Mouse (Mus musculus) forebrain, postnatal 0 days (tissue): ENCODE results near the gene Tnfrsf1b. TPM values are rescaled to one million over a fixed set of nuclear protein-coding genes. Genes with fewer than 3 reads are reported as not detected.
"Not testable (repeated sequence)": the region's sequence is repeated elsewhere in the genome, so short reads cannot be mapped to it uniquely, and the experiment has no call there.

Experiments
- ATAC-seq: fragments of 200-750 bp; cut with Nextera tagmentation; 2 replicates; pipeline ENCODE4 v1.8.0; 2017; ENCODE audit warnings: mild to moderate bottlenecking, moderate library complexity
- DNase-seq: peaks from one replicate; pipeline ENCODE4 v3.0.0-alpha.2; 2015
- H3K27ac ChIP-seq: fragments of 300-500 bp; sonication (generic); 2 replicates; pipeline ENCODE4 v1.5.1; 2014; ENCODE audit warnings: low read depth, mild to moderate bottlenecking, antibody characterized with exemption, low read length, moderate library complexity, mixed read lengths
- H3K27me3 ChIP-seq: fragments of 300-500 bp; sonication (generic); 2 replicates; pipeline ENCODE4 v1.6.1; 2014; ENCODE audit warnings: mild to moderate bottlenecking, low read length, mixed read lengths; ENCODE audit not compliant: insufficient read depth
- H3K36me3 ChIP-seq: fragments of 300-500 bp; sonication (generic); 2 replicates; pipeline ENCODE4 v1.6.1; 2014; ENCODE audit warnings: mild to moderate bottlenecking, moderate library complexity; ENCODE audit not compliant: insufficient read depth
- H3K4me1 ChIP-seq: fragments of 300-500 bp; sonication (generic); 2 replicates; pipeline ENCODE4 v1.6.1; 2014; ENCODE audit warnings: antibody characterized with exemption; ENCODE audit not compliant: insufficient read depth
- H3K4me2 ChIP-seq: fragments of 300-500 bp; sonication (generic); 2 replicates; pipeline ENCODE4 v1.6.1; 2014; ENCODE audit warnings: low read depth, mild to moderate bottlenecking, moderate library complexity
- H3K4me3 ChIP-seq: fragments of 300-500 bp; sonication (generic); 2 replicates; pipeline ENCODE4 v1.5.1; 2014; ENCODE audit warnings: low read depth, low read length, mixed read lengths
- H3K9ac ChIP-seq: fragments of 300-500 bp; sonication (generic); 2 replicates; pipeline ENCODE4 v1.6.1; 2014; ENCODE audit warnings: mild to moderate bottlenecking
- H3K9me3 ChIP-seq: fragments of 300-500 bp; sonication (generic); 2 replicates; pipeline ENCODE4 v1.6.1; 2016; ENCODE audit warnings: low read length
- CTCF ChIP-seq: sonication (generic); IDR thresholded peaks from 2 replicates; pipeline ENCODE4 v1.5.1; 2016; ENCODE audit warnings: antibody characterized with exemption, control low read depth, low read depth
- whole genome bisulfite sequencing: fragments of 180-500 bp; shearing (Covaris S2); extraction: QIAGEN DNeasy Blood & Tissue Kit; methylation state at CpG from one replicate; pipeline ENCODE4 v1.1.7; 2014; 5-methylcytosine and 5-hydroxymethylcytosine counted together
- polyA plus RNA-seq: library from polyadenylated mRNA; unstranded; fragments of >200 nt; fragmentation: Nextera tagmentation; extraction: Ambion mirVana; gene quantifications from 2 replicates; pipeline ENCODE4 v1.2.1, GENCODE M21; 2015
- total RNA-seq: library from RNA; depleted of rRNA; stranded (reverse); fragments of >200 nt; gene quantifications from 2 replicates; pipeline ENCODE4 v1.2.3, GENCODE M21; 2014; rRNA removed

The Tnfrsf1b gene
- total and polyA plus RNA-seq, 2 experiments from 2014 or later, result 2.4 to 10.7 TPM

GRCm38 (mm10) chr4:145193406-145193805 lies 53.3 kb downstream of the Tnfrsf1b start:
- H3K4me3 ChIP-seq, result peak overlapping the region; percentile 97
- no peaks in the 10 kb centered on the region for H3K27me3 ChIP-seq
- DNase-seq, result no peak
- no peak for ATAC-seq
- H3K4me1 ChIP-seq, result peaks cover 9% of the 10 kb centered on the region
- peaks cover 6% of the 10 kb centered on the region; the same call in 1 of the 2 replicates for H3K36me3 ChIP-seq
- WGBS, result 46% methylated on average over 3 of the region's 3 CpGs
- H3K9ac ChIP-seq, result 0 out of 2 replicates have a peak overlapping the region, but pooled peaks have one; percentile 95
- H3K4me2 ChIP-seq, result peak overlapping the region; percentile 70
- TF ChIP-seq CTCF, result no peak
- H3K27ac ChIP-seq, result no peak overlapping the region
- no peaks in the 10 kb centered on the region for H3K9me3 ChIP-seq

GRCm38 (mm10) chr4:145192686-145193085 lies 54.0 kb downstream of the Tnfrsf1b start:
- no peaks in the 10 kb centered on the region for H3K9me3 ChIP-seq
- no peak for DNase-seq
- no peaks in the 10 kb centered on the region for H3K27me3 ChIP-seq
- TF ChIP-seq CTCF, result no peak
- peaks cover 11% of the 10 kb centered on the region; the same call in 1 of the 2 replicates for H3K36me3 ChIP-seq
- no peak overlapping the region for H3K4me2 ChIP-seq
- H3K4me1 ChIP-seq, result peaks cover 9% of the 10 kb centered on the region
- no peak overlapping the region for H3K9ac ChIP-seq
- ATAC-seq, result no peak
- H3K4me3 ChIP-seq, result no peak overlapping the region
- H3K27ac ChIP-seq, result no peak overlapping the region

GRCm38 (mm10) chr4:145188561-145188960 lies 58.1 kb downstream of the Tnfrsf1b start:
- Histone ChIP-seq H3K4me3 (no peak overlapping the region), H3K27me3 (no peaks in the 10 kb centered on the region), H3K9me3 (no peaks in the 10 kb centered on the region), H3K4me2 (no peak overlapping the region), H3K4me1 (peaks cover 4% of the 10 kb centered on the region), H3K27ac (no peak overlapping the region), H3K9ac (no peak overlapping the region), H3K36me3 (peaks cover 35% of the 10 kb centered on the region)
- ATAC-seq (no peak), DNase-seq (no peak)
- TF ChIP-seq CTCF, result no peak

- WGBS, result 83% methylated on average over 2 of the region's 2 CpGs
- Histone ChIP-seq H3K4me2 (no peak overlapping the region), H3K36me3 (peaks cover 36% of the 10 kb centered on the region), H3K9ac (no peak overlapping the region), H3K4me3 (no peak overlapping the region), H3K9me3 (no peaks in the 10 kb centered on the region), H3K27me3 (no peaks in the 10 kb centered on the region), H3K27ac (no peak overlapping the region), H3K4me1 (no peaks in the 10 kb centered on the region)
- TF ChIP-seq CTCF, result no peak
- ATAC-seq (no peak), DNase-seq (no peak)
Measured at GRCm38 (mm10) chr4:145187619-145188018, 59.1 kb downstream of the Tnfrsf1b start.

- no peak overlapping the region for H3K4me2 ChIP-seq
- peaks cover 48% of the 10 kb centered on the region for H3K36me3 ChIP-seq
- no peak overlapping the region for H3K9ac ChIP-seq
- TF ChIP-seq CTCF, result no peak
- H3K27ac ChIP-seq, result no peak overlapping the region
- DNase-seq, result no peak
- H3K4me3 ChIP-seq, result no peak overlapping the region
- H3K9me3 ChIP-seq, result no peaks in the 10 kb centered on the region
- no peak for ATAC-seq
- WGBS, result 97% methylated on average over 5 of the region's 5 CpGs
- no peaks in the 10 kb centered on the region for H3K4me1 ChIP-seq
- no peaks in the 10 kb centered on the region for H3K27me3 ChIP-seq
Measured at GRCm38 (mm10) chr4:145178918-145179549, 67.6 kb downstream of the Tnfrsf1b start.

- H3K4me3 ChIP-seq, H3K4me2 ChIP-seq, DNase-seq, ATAC-seq, H3K27ac ChIP-seq, H3K9me3 ChIP-seq, H3K9ac ChIP-seq, H3K27me3 ChIP-seq, H3K4me1 ChIP-seq: not testable (repeated sequence)
- peaks cover 88% of the 10 kb centered on the region for H3K36me3 ChIP-seq
- WGBS, result 91% methylated on average over 3 of the region's 3 CpGs
Measured at GRCm38 (mm10) chr4:145165542-145165941, 81.1 kb downstream of the Tnfrsf1b start.

- peaks cover 91% of the 10 kb centered on the region for H3K36me3 ChIP-seq
- no peak overlapping the region for H3K4me2 ChIP-seq
- no peaks in the 10 kb centered on the region for H3K4me1 ChIP-seq
- no peak for ATAC-seq
- no peak overlapping the region for H3K9ac ChIP-seq
- H3K27ac ChIP-seq, result no peak overlapping the region
- WGBS, result 96% methylated on average over 4 of the region's 4 CpGs
- no peak for DNase-seq
- H3K27me3 ChIP-seq, result no peaks in the 10 kb centered on the region
- no peaks in the 10 kb centered on the region for H3K9me3 ChIP-seq
- no peak for TF ChIP-seq CTCF
- no peak overlapping the region for H3K4me3 ChIP-seq
Measured at GRCm38 (mm10) chr4:145164111-145164510, 82.6 kb downstream of the Tnfrsf1b start.

Other genes starting within 250 kb of the Tnfrsf1b start
- gene Vps13d, start 51.9 kb downstream of the Tnfrsf1b start, total RNA-seq, result 28.3 and 30.8 TPM in 2 replicates
- gene Vps13d, start 51.9 kb downstream of the Tnfrsf1b start, polyA plus RNA-seq, result 6.2 and 6.4 TPM in 2 replicates
- gene Tnfrsf8, start 68.3 kb upstream of the Tnfrsf1b start, total RNA-seq, result 1.1 and 3.3 TPM in 2 replicates
- 0.80 and 1.5 TPM in 2 replicates for gene Tnfrsf8, start 68.3 kb upstream of the Tnfrsf1b start, polyA plus RNA-seq